Mouse (Mus musculus) forebrain, embryonic 15.5 days (tissue): ENCODE data around the gene Tcf3. TPM values are rescaled to one million over a fixed set of nuclear protein-coding genes. Genes with fewer than 3 reads are reported as not detected.
A peak's percentile ranks its signal among the peaks of the same experiment; 100 is the strongest.

ENCODE experiments used
- ATAC-seq: fragments of 200-750 bp; cut with Nextera tagmentation; replicated peaks from 2 replicates; pipeline ENCODE4 v1.8.0; 2017; ENCODE audit warnings: mild to moderate bottlenecking, moderate TSS enrichment, moderate library complexity
- H3K27ac ChIP-seq: fragments of 300-500 bp; sonication (generic); replicated peaks from 2 replicates; pipeline ENCODE4 v1.5.1; 2015; ENCODE audit warnings: mild to moderate bottlenecking, inconsistent platforms
- H3K27me3 ChIP-seq: fragments of 300-500 bp; sonication (generic); 2 replicates; pipeline ENCODE4 v1.6.1; 2015; ENCODE audit warnings: inconsistent platforms
- H3K36me3 ChIP-seq: fragments of 300-500 bp; sonication (generic); 2 replicates; pipeline ENCODE4 v1.6.1; 2015; ENCODE audit warnings: mild to moderate bottlenecking, inconsistent platforms
- H3K4me1 ChIP-seq: fragments of 300-500 bp; sonication (generic); 2 replicates; pipeline ENCODE4 v1.6.1; 2015; ENCODE audit warnings: inconsistent platforms
- H3K4me2 ChIP-seq: fragments of 300-500 bp; sonication (generic); replicated peaks from 2 replicates; pipeline ENCODE4 v1.6.1; 2015; ENCODE audit warnings: mild to moderate bottlenecking, inconsistent platforms
- H3K4me3 ChIP-seq: fragments of 300-500 bp; sonication (generic); 2 replicates; pipeline ENCODE4 v1.5.1; 2015; ENCODE audit warnings: mild to moderate bottlenecking, inconsistent platforms
- H3K9ac ChIP-seq: fragments of 300-500 bp; sonication (generic); replicated peaks from 2 replicates; pipeline ENCODE4 v1.6.1; 2015; ENCODE audit warnings: mild to moderate bottlenecking, inconsistent platforms
- H3K9me3 ChIP-seq: fragments of 300-500 bp; sonication (generic); 2 replicates; pipeline ENCODE4 v1.6.1; 2016; ENCODE audit warnings: inconsistent platforms
- WGBS: fragments of 180-500 bp; shearing (Covaris S2); methylation state at CpG from one replicate; pipeline ENCODE4 v1.1.7; 2015; ENCODE audit warnings: mixed read lengths; 5-methylcytosine and 5-hydroxymethylcytosine counted together
- polyA plus RNA-seq: library from polyadenylated mRNA; unstranded; fragments of >200 nt; fragmentation: Nextera tagmentation; extraction: Ambion mirVana; gene quantifications from 2 replicates; pipeline ENCODE4 v1.2.1, GENCODE M21; 2015

Gene Tcf3
- polyA plus RNA-seq, 1 experiment from 2014 or later: 85.2 TPM

DNA sequence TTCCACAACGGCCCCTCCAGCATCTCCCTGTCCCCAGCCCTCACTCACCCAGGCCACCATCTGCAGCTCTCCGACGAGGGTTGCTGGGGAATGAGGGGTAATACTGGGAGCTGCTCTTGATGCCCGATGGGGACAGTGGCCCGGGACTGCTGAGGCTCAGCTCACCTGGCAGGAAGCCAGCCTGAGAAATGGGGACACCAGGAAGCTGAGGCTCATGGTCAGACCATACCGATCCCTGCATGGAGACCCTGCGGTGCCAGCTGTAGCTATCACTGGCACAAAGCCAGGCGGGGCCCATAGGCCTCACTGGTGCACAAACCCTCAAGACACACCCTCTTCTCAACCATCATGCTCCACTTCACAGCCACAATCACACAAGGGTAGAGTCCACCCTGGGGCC is 14.0 kb downstream of the Tcf3 start:
- H3K4me1 ChIP-seq: peaks cover 49% of the 10 kb centered on the region
- WGBS: 58% methylated on average over 8 of the region's 8 CpGs
- no peak overlapping the region for H3K4me2 ChIP-seq
- no peak overlapping the region for H3K9ac ChIP-seq
- H3K36me3 ChIP-seq: peaks cover 72% of the 10 kb centered on the region
- H3K4me3 ChIP-seq: no peak overlapping the region
- H3K9me3 ChIP-seq: no peaks in the 10 kb centered on the region
- H3K27me3 ChIP-seq: no peaks in the 10 kb centered on the region
- ATAC-seq: no peak
- H3K27ac ChIP-seq: peak overlapping the region; percentile 51

DNA sequence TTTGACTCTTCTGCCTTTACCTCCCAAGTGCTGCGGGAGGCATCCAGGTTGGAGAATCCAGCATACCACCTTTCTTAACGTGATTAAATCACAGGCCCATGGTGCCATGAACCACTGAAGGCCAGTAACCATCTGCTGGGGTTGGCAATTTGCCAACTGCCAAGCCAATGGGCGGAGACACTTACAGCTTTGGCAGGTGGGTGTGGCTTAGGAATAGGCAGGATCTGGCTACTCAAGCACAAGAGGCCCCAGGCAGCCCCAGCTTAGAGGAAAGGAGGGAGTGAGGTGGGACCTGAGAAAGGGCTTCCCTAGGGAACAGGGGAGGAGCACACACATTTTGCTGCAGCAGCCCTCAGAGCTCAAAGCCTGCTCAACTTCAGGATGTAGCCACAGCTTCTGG is 15.1 kb downstream of the Tcf3 start:
- no peaks in the 10 kb centered on the region for H3K27me3 ChIP-seq
- H3K36me3 ChIP-seq: peaks cover 81% of the 10 kb centered on the region
- 22% methylated on average over 3 of the region's 3 CpGs for WGBS
- 0 out of 2 replicates have a peak, but pooled peaks have one; percentile 27 for ATAC-seq
- H3K4me3 ChIP-seq: no peak overlapping the region
- H3K9me3 ChIP-seq: no peaks in the 10 kb centered on the region
- peaks cover 50% of the 10 kb centered on the region for H3K4me1 ChIP-seq
- peak overlapping the region; percentile 51 for H3K27ac ChIP-seq
- no peak overlapping the region for H3K4me2 ChIP-seq
- no peak overlapping the region for H3K9ac ChIP-seq

DNA sequence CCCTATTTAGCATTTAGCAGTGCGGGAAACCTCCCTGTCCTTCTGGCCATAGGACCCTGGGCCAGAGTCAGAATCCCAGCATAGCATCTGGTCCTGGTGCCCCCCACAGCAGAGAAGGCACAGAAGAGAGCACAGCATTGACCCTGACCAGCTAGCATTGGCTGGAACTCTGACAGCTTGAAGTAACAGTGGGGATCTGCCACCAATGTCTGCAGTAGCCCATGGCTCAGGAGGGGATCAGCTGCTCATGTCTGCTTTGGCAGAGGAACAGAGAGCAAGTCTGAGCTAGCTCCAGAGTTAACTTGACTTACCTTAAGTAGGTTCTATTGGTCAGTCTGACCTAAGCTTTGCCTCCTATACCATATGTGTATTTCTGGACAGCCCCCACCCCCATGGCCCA is 15.6 kb downstream of the Tcf3 start:
- Histone ChIP-seq H3K4me3 (no peak overlapping the region), H3K4me1 (peaks cover 50% of the 10 kb centered on the region), H3K9me3 (no peaks in the 10 kb centered on the region), H3K9ac (no peak overlapping the region), H3K36me3 (peaks cover 86% of the 10 kb centered on the region), H3K4me2 (no peak overlapping the region), H3K27ac (peak overlapping the region; percentile 51), H3K27me3 (no peaks in the 10 kb centered on the region)
- ATAC-seq: no peak
- WGBS: 89% methylated on average over 1 of the region's 1 CpGs

DNA sequence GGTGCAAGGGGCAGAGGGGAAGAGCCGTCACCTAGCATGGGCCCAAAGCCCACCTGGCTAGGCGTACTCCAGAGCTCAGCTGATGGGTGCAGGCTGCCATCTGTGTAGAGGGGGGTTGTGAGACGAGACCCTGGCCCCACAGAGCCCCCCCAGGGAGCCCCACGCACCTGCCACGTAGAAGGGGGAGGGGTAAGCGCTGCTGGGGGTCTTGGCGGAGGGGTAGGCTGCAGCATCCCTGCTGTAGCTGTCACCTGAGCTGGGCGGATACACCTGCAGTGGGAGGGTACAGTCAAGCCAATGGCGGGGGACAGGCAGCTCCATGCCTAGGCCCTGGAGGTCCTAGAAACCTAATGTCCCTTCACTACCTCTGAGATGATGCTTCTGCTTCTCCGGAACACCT is 16.1 kb downstream of the Tcf3 start:
- Histone ChIP-seq H3K4me2 (no peak overlapping the region), H3K4me3 (no peak overlapping the region), H3K9me3 (no peaks in the 10 kb centered on the region), H3K27me3 (no peaks in the 10 kb centered on the region), H3K9ac (no peak overlapping the region), H3K4me1 (peaks cover 48% of the 10 kb centered on the region), H3K27ac (no peak overlapping the region; the same call in 1 of the 2 replicates), H3K36me3 (peaks cover 90% of the 10 kb centered on the region)
- 91% methylated on average over 10 of the region's 10 CpGs for WGBS
- no peak for ATAC-seq

DNA sequence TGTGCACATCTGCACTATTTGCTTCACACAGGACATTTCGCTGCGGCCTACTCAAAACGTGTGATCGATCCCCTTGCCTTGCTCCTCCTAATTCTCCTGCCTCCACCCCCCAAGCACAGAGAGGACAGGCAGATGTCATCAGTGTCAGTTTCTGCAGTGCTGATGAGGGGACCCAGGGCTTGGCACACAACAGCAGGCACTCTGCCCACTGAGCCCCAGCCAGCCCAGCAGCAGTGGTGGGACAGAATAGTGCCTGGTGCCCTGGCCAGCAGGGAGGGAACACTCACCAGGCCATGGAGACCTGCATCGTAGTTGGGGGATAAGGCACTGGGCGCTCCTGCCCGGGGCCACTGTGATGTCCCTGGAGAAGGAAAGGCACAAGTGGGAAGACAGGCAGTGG is 17.9 kb downstream of the Tcf3 start:
- ATAC-seq: no peak
- 90% methylated on average over 7 of the region's 7 CpGs for WGBS
- no peak overlapping the region for H3K27ac ChIP-seq
- H3K4me3 ChIP-seq: no peak overlapping the region
- no peaks in the 10 kb centered on the region for H3K9me3 ChIP-seq
- H3K9ac ChIP-seq: no peak overlapping the region
- H3K4me1 ChIP-seq: peaks cover 39% of the 10 kb centered on the region
- H3K4me2 ChIP-seq: no peak overlapping the region
- peaks cover 95% of the 10 kb centered on the region for H3K36me3 ChIP-seq
- no peaks in the 10 kb centered on the region for H3K27me3 ChIP-seq

DNA sequence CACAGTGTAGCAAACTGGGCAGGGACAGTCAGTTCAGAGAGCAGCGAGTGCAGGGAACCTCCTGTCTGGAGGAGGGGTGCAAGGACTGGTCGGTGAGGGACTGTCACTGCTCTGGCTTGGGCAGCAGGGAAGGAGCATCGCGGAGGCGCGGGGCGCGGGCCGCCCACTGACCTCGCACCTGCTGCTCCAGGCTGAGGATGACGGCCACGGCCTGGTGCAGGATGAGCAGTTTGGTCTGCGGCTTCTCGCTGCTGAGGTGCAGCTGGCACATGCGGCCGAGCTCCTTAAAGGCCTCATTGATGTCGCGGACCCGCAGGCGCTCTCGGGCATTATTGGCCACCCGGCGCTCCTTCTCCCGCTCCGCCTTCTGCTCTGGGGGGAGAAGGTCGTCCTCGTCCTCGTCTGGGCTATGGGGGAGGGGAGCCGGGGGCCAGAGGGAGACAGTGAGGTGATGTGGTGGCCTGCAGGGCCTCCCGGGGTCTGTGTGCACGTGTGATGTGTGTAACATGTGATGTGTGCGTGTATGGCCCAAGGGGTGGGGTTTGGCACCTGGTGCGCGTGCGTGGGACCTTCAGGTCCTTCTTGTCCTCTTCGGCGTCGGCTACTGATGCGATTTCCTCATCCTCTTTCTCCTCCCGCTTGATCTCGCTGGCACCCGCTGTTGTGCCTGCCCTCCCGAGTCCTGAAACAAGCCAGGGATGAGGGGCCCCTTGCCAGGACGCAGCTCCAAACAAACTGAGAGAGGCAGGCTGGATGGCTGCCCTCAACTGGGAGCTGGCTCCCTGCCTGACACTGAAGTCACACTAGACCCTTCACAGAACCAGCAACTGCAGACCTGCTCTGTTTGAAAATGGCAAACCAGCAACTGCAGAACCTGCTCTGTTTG is 20.5 kb downstream of the Tcf3 start:
- no peaks in the 10 kb centered on the region for H3K9me3 ChIP-seq
- H3K4me1 ChIP-seq: peaks cover 18% of the 10 kb centered on the region
- H3K36me3 ChIP-seq: peaks cover 88% of the 10 kb centered on the region
- peak overlapping the region; percentile 78 for H3K27ac ChIP-seq
- 75% methylated on average over 44 of the region's 44 CpGs for WGBS
- H3K9ac ChIP-seq: no peak overlapping the region
- H3K4me3 ChIP-seq: no peak overlapping the region
- ATAC-seq: no peak; the same call in 1 of the 2 replicates
- H3K27me3 ChIP-seq: no peaks in the 10 kb centered on the region
- H3K4me2 ChIP-seq: no peak overlapping the region

DNA sequence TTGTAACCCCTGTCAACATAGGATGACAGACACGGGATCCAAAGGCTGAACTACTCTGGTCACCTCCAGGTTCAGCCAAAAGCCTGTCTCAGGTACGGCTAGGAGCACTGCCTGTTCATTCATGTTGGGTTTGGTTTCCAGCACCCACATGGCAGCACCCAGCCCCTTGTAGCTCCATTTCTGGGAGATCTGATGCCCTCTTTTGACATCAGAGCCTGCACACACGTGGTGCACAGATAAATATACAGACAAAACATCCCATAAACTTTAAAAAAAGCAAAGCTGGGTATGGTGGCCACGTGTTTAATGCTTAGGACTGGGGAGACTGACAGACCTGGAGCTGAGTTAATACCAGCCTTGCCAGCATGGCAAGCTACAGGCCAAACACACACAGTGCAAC is 25.5 kb downstream of the Tcf3 start:
- Histone ChIP-seq H3K36me3 (peaks cover 52% of the 10 kb centered on the region), H3K9ac (no peak overlapping the region), H3K4me3 (no peak overlapping the region), H3K27ac (no peak overlapping the region), H3K4me1 (peaks cover 27% of the 10 kb centered on the region), H3K4me2 (no peak overlapping the region), H3K27me3 (no peaks in the 10 kb centered on the region), H3K9me3 (no peaks in the 10 kb centered on the region)
- 50% methylated on average over 4 of the region's 4 CpGs for WGBS
- no peak for ATAC-seq

DNA sequence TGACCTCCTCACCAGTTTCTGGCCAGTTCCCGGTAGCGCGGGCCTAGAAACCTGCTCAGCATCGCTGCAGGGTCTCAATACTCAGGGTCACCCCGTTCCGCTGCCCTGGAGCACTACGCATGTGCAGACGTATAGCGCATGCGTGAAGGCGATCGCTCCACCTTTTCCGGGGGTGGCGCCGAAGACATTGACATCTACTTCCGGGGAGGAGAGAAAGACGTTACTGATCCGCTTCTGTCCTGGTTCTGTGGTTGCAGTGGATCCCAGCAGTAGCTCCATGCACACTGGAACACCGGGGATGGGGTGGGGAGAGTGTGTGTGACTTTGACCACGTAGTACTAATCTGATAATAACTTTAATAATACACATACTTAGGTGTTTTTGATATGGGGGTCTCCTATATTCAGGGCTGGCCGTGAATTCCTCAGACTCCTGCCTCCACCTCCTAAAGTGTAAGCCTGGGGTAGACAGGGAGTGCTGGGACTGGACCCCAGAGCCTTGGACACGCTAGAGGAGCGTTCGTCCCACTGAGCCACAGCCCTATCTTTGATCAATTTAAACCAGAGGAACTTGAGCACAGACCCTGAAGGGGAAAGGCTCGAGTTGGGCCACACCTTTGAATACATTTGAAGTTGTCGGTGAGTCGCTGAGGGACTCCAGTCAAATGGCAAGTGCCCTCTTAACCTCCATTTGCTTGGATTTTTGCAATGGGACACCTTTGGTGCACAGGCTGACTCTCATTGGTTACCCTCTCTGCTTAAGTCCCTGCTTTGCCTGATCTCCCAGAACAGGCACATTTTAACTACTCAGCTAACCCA is 26.6 kb downstream of the Tcf3 start, which contains the start of gene Uqcr11:
Gene Uqcr11 (minus strand): TSS at position 147 of the 818 bp plus-strand sequence.
- Histone ChIP-seq H3K9me3 (no peaks in the 10 kb centered on the region), H3K4me3 (peak within 1 kb of the TSS; percentile 75), H3K27ac (peak within 1 kb of the TSS; percentile 87), H3K9ac (peak within 1 kb of the TSS; percentile 86), H3K36me3 (peaks cover 52% of the 10 kb centered on the region), H3K4me2 (peak within 1 kb of the TSS; percentile 70), H3K27me3 (no peaks in the 10 kb centered on the region), H3K4me1 (peaks cover 24% of the 10 kb centered on the region)
- WGBS: 3% methylated on average over 27 of the region's 27 CpGs
- peak; percentile 81 for ATAC-seq

DNA sequence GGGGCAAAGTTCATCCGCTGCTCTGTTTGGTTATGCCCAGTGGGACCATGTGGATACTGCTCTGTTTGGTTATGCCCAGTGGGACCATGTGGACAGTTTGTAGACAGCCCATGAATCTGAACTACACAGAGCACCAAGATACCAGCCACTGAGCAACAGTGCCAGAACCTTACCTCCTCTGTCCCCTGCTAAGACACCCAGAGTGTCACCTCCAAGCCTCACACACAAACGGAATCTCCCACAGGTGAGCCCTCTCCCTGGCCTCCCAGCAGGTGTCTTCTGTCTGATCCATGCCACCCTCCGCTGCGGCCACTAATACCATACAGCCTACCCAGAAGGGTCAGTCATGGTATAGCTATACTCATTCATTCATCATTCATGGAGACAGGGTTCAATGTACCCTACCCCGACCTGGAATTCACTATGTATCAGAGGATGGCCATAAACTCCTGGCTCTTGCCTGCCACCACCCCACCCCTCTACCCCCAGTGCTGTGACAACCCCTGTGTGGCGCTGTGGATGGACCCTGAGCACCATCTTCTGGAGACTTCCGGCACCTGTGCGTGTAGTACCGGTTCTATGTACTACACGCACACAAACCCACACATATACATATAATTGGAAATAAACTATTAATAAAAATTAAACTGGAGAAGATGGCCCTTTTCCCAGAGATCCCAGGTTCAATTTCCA is 27.8 kb downstream of the Tcf3 start:
- Histone ChIP-seq H3K4me2 (peak overlapping the region; percentile 70), H3K27ac (no peak overlapping the region), H3K4me3 (peak overlapping the region; percentile 75), H3K27me3 (no peaks in the 10 kb centered on the region), H3K4me1 (peaks cover 26% of the 10 kb centered on the region), H3K9ac (peak overlapping the region; percentile 86), H3K36me3 (peaks cover 47% of the 10 kb centered on the region), H3K9me3 (no peaks in the 10 kb centered on the region)
- no peak for ATAC-seq
- WGBS: 54% methylated on average over 10 of the region's 10 CpGs

DNA sequence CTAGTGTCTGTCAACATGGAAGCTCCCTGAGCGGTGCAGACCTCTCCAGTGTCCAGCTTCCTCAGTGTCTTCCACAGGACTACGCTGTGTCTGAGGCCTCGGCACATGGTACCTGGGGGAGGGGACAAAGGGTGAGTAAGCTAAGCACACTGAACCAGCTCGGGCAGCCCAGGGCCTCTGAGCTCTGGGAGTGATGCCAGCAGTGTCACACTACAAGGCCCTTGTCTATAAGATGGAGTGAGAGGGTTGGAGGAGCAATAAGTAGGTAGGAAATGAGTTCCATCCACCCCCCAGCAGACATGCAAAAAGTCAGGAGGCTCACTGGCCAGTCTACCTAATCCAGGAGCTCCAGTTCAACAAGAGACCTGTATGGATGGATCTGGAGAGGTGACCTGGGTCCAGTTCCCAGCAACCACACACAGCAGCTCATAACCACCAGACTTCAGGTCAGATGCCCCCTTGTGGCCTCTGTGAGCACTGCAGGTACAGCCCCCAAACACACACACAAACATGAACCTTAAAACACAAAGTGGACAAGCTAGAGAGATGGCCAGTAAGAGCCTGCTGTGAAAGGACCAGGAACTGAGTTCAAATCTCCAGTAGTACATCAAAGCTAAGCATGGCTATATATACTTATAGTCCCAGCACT is 30.3 kb downstream of the Tcf3 start:
- no peaks in the 10 kb centered on the region for H3K27me3 ChIP-seq
- ATAC-seq: no peak
- H3K9ac ChIP-seq: no peak overlapping the region
- no peak overlapping the region for H3K27ac ChIP-seq
- peaks cover 29% of the 10 kb centered on the region for H3K36me3 ChIP-seq
- H3K4me1 ChIP-seq: peaks cover 33% of the 10 kb centered on the region
- H3K9me3 ChIP-seq: no peaks in the 10 kb centered on the region
- no peak overlapping the region for H3K4me2 ChIP-seq
- no peak overlapping the region for H3K4me3 ChIP-seq
- 88% methylated on average over 4 of the region's 4 CpGs for WGBS

DNA sequence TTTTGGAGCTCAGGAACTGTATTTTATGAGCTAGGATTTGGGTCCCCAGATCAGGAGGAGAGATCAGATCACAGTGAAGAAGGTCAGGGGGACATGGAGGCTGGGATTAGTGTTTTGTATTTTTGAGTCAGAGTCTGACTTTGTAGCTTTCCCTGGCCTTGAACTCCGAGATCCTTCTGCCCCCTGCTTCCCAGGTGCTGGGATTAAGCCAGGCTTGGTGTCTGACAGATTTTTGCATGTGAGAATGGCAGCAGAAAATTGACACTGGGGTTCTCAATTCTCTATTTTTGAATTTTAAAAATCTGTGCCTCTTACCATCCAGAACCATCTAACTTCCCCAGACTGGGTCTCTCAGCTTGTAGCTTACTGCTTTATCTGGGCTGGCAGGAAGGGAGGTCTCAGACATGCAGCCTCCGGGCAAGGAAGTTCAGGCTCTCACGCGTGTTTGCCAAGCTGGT is 32.7 kb downstream of the Tcf3 start:
- peaks cover 40% of the 10 kb centered on the region for H3K4me1 ChIP-seq
- peak overlapping the region; percentile 75; the same call in 1 of the 2 replicates for H3K4me2 ChIP-seq
- ATAC-seq: no peak
- H3K4me3 ChIP-seq: peak overlapping the region; percentile 91
- H3K27me3 ChIP-seq: no peaks in the 10 kb centered on the region
- H3K9me3 ChIP-seq: no peaks in the 10 kb centered on the region
- peak overlapping the region; percentile 100 for H3K27ac ChIP-seq
- peak overlapping the region; percentile 59 for H3K9ac ChIP-seq
- 81% methylated on average over 4 of the region's 4 CpGs for WGBS
- H3K36me3 ChIP-seq: peaks cover 33% of the 10 kb centered on the region
